Mouse (Mus musculus) adrenal gland, adult 18-20 months (tissue): ENCODE results near the gene Parp16. TPM values are rescaled to one million over a fixed set of nuclear protein-coding genes. Genes with fewer than 3 reads are reported as not detected.
"Not testable (repeated sequence)": the region's sequence is repeated elsewhere in the genome, so short reads cannot be mapped to it uniquely, and the experiment has no call there.

Experiments used
- DNase-seq, 2 experiments: peaks; one replicate each; pipeline ENCODE4 v3.0.0; 2021 to 2022; ENCODE audit warnings: low spot score in 2 of 2
- total RNA-seq, 2 experiments: library from RNA; stranded (reverse); gene quantifications; 1 replicate in 1 of 2; 2 replicates in 1 of 2; pipeline ENCODE4 v1.2.3; 2021

Gene Parp16
- total RNA-seq, 2 experiments from 2014 or later, result 12.0 to 15.3 TPM

- no peak for DNase-seq
These were observed 80.8 kb downstream of the Parp16 start for GRCm38 (mm10) chr9:65275810-65276530.

GRCm38 (mm10) chr9:65281536-65282151 is 86.5 kb downstream of the Parp16 start:
- no peak for DNase-seq

GRCm38 (mm10) chr9:65283301-65283700 is 88.1 kb downstream of the Parp16 start:
- DNase-seq, result no peak

- DNase-seq, result not testable (repeated sequence)
These were observed 93.1 kb downstream of the Parp16 start for GRCm38 (mm10) chr9:65288252-65288651.

Other genes starting within 250 kb of the Parp16 start
- gene Slc24a1, start 243.7 kb upstream of the Parp16 start, total RNA-seq, result not detected
- gene Ints14, start 234.4 kb upstream of the Parp16 start, total RNA-seq, result 10 to 100 TPM; 22.3 to 23.5 TPM
- gene Hacd3, start 173.7 kb upstream of the Parp16 start, total RNA-seq, result 100 to 1,000 TPM; 216 to 368 TPM
- gene Dpp8, start 162.9 kb upstream of the Parp16 start, total RNA-seq, result 10 to 100 TPM; 91.8 to 92.9 TPM
- gene Igdcc4, start 93.9 kb upstream of the Parp16 start, total RNA-seq, result 10 to 100 TPM; 21.1 to 24.1 TPM
- gene Igdcc3, start 54.2 kb upstream of the Parp16 start, total RNA-seq, result 1 to 10 TPM; 1.4 to 1.8 TPM
- 1 to 10 TPM; 3.1 to 5.9 TPM for gene Cilp, start 69.8 kb downstream of the Parp16 start, total RNA-seq
- 10 to 100 TPM; 66.7 to 75.1 TPM for gene Clpx, start 98.9 kb downstream of the Parp16 start, total RNA-seq
- gene Pdcd7, start 150.8 kb downstream of the Parp16 start, total RNA-seq, result 10 to 100 TPM; 18.0 to 18.6 TPM
- gene Ubap1l, start 165.7 kb downstream of the Parp16 start, total RNA-seq, result under 1 TPM; 0.45 to 0.86 TPM
- under 1 TPM; 0.17 to 0.26 TPM for gene Kbtbd13, start 196.3 kb downstream of the Parp16 start, total RNA-seq
- gene Rasl12, start 203.2 kb downstream of the Parp16 start, total RNA-seq, result 10 to 100 TPM in 1 of 2 experiments, 1 to 10 TPM in 1; 5.7 to 31.8 TPM
- gene Slc51b, start 227.6 kb downstream of the Parp16 start, total RNA-seq, result not detected
- gene Mtfmt, start 240.4 kb downstream of the Parp16 start, total RNA-seq, result 10 to 100 TPM; 10.9 to 12.4 TPM